In the genomic region with DNA sequence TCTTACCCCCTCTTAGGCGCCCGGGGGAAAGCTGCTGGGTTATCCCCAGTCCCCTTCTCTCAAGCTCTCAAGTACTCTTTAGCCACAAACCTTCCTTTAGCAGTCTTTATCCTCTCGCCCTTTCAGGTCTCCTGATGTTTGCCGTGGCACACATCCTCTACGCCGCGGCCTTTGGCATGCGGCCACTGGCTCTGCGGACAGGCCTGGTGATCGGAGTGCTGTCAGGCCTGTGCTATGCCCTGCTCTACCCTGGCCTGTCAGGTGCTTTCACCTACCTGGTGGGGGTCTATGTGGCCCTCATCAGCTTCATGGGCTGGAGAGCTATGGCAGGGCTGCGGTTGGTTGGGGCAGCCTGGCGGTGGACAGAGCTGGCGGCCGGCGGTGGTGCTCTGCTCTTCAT, we compare ENCODE assay signal across 14 mouse cellular contexts. TPM values are rescaled to one million over a fixed set of nuclear protein-coding genes. Genes with fewer than 3 reads are reported as not detected.
DNase-seq lines count a peak whose midpoint lies in the region; ATAC-seq and TF ChIP-seq lines count a peak whose summit lies in the region.
"Had no signal": no experiment of that assay in that cellular context is flagged by ENCODE, and none has a peak within 500 bp of the region (broad histone marks: within the 10 kb centered on the region; RNA-seq: fewer than 3 reads in every experiment).

No protein-coding gene starts in this region.

- peaks cover 23% of the 10 kb centered on the region for H3K4me1 ChIP-seq in heart, embryonic 10.5 days
- H3K4me1 ChIP-seq in liver, postnatal 0 days (ENCODE audit: insufficient read depth): peaks cover 40% of the 10 kb centered on the region
- H3K4me1 ChIP-seq in liver, embryonic 12.5 days: peaks cover 40% of the 10 kb centered on the region
- peaks cover 21% of the 10 kb centered on the region for H3K4me1 ChIP-seq in limb, embryonic 14.5 days (ENCODE audit: control insufficient read depth, insufficient read depth, low read length)

- no peak for TF ChIP-seq EP300 in liver, postnatal 0 days (IDR thresholded peaks at IDR 0.05; ENCODE audit: low read depth)

- no peak for ATAC-seq in liver, postnatal 0 days
- no peak for ATAC-seq in liver, embryonic 12.5 days
- no peak for ATAC-seq in limb, embryonic 14.5 days (ENCODE audit: low FRiP score, low read depth)
- ATAC-seq: CD4-positive, CD25-positive, alpha-beta regulatory T cell, adult 4 months had no signal

- DNase-seq in heart, adult 18-20 months: peak; percentile 53 to 56
- no peak for DNase-seq in heart, embryonic 10.5 days (ENCODE audit: low spot score)
- DNase-seq in liver, postnatal 0 days: peak; percentile 45
- DNase-seq in adrenal gland, postnatal 36 days: peak; percentile 72 to 73
- no peak for DNase-seq in limb, embryonic 14.5 days (ENCODE audit: low spot score)
- no peak for DNase-seq in left cerebral cortex, postnatal 36 days (ENCODE audit: low spot score in 2 of 2)
- DNase-seq: thymus, postnatal 25 days had no signal

- no peak for TF ChIP-seq CTCF in liver, postnatal 0 days (IDR thresholded peaks at IDR 0.05; ENCODE audit: low read depth)

- 87% methylated on average over 15 of the region's 15 CpGs for WGBS in heart, embryonic 10.5 days
- 80% methylated on average over 15 of the region's 15 CpGs for WGBS in liver, postnatal 0 days (ENCODE audit: insufficient replicate concordance)
- WGBS in liver, embryonic 12.5 days (ENCODE audit: insufficient replicate concordance): 86% methylated on average over 15 of the region's 15 CpGs
- WGBS in limb, embryonic 14.5 days: 91% methylated on average over 15 of the region's 15 CpGs

- intact Hi-C loops in left cerebral cortex, postnatal 36 days (cut with DNase I): no loop called here

- no peak overlapping the region for H3K9ac ChIP-seq in liver, postnatal 0 days (replicated peaks)
- no peak overlapping the region for H3K9ac ChIP-seq in liver, embryonic 12.5 days
- H3K9ac ChIP-seq in limb, embryonic 14.5 days (ENCODE audit: low read depth, low read length, severe bottlenecking): no peak overlapping the region
- H3K9ac ChIP-seq: embryonic facial prominence, embryonic 13.5 days; liver, embryonic 14.5 days; neural tube, embryonic 15.5 days had no signal

- no peak overlapping the region for H3K27ac ChIP-seq in heart, embryonic 10.5 days
- no peak overlapping the region for H3K27ac ChIP-seq in liver, postnatal 0 days (ENCODE audit: low read depth)
- H3K27ac ChIP-seq in liver, embryonic 12.5 days: no peak overlapping the region
- H3K27ac ChIP-seq in limb, embryonic 14.5 days (replicated peaks; ENCODE audit: low read depth, low read length): 0 out of 2 replicates have a peak overlapping the region, but pooled peaks have one; percentile 64
- H3K27ac ChIP-seq: hindbrain, embryonic 13.5 days; left cerebral cortex, adult 2 months; liver, embryonic 14.5 days had no signal

- TF ChIP-seq POLR2A in limb, embryonic 14.5 days (IDR thresholded peaks at IDR 0.05; ENCODE audit: borderline replicate concordance, extremely low read depth, insufficient read depth, insufficient read length): no peak

- H3K27me3 ChIP-seq in heart, embryonic 10.5 days (ENCODE audit: insufficient read depth, poor library complexity, severe bottlenecking): peaks cover 11% of the 10 kb centered on the region; the same call in 1 of the 2 replicates
- no peaks in the 10 kb centered on the region for H3K27me3 ChIP-seq in liver, postnatal 0 days (ENCODE audit: insufficient read depth, low read length)
- peaks cover 55% of the 10 kb centered on the region for H3K27me3 ChIP-seq in liver, embryonic 12.5 days (replicated peaks)
- H3K27me3 ChIP-seq in limb, embryonic 14.5 days (ENCODE audit: control insufficient read depth, insufficient read depth, low read length): no peaks in the 10 kb centered on the region
- H3K27me3 ChIP-seq: embryonic facial prominence, embryonic 13.5 days; neural tube, embryonic 15.5 days had no signal

- H3K36me3 ChIP-seq in heart, embryonic 10.5 days: peaks cover 11% of the 10 kb centered on the region
- peaks cover 5% of the 10 kb centered on the region for H3K36me3 ChIP-seq in liver, postnatal 0 days (replicated peaks; ENCODE audit: insufficient read depth, low read length)
- peaks cover 17% of the 10 kb centered on the region for H3K36me3 ChIP-seq in liver, embryonic 12.5 days
- peaks cover 9% of the 10 kb centered on the region; the same call in 1 of the 2 replicates for H3K36me3 ChIP-seq in limb, embryonic 14.5 days (ENCODE audit: control insufficient read depth, insufficient read depth, low read length)

- H3K4me2 ChIP-seq in liver, postnatal 0 days (ENCODE audit: low read depth, low read length): peak overlapping the region; percentile 90; the same call in 1 of the 2 replicates
- H3K4me2 ChIP-seq in liver, embryonic 12.5 days: no peak overlapping the region
- no peak overlapping the region for H3K4me2 ChIP-seq in limb, embryonic 14.5 days (replicated peaks; ENCODE audit: low read depth, low read length, severe bottlenecking)

- no peak overlapping the region for H3K4me3 ChIP-seq in heart, embryonic 10.5 days
- H3K4me3 ChIP-seq in liver, postnatal 0 days (ENCODE audit: low read depth, low read length): no peak overlapping the region
- H3K4me3 ChIP-seq in liver, embryonic 12.5 days: no peak overlapping the region
- H3K4me3 ChIP-seq in limb, embryonic 14.5 days (replicated peaks; ENCODE audit: low read length): no peak overlapping the region
- H3K4me3 ChIP-seq: embryonic facial prominence, embryonic 13.5 days; hindbrain, embryonic 13.5 days; left cerebral cortex, adult 2 months; neural tube, embryonic 15.5 days had no signal

- no peaks in the 10 kb centered on the region for H3K9me3 ChIP-seq in heart, embryonic 10.5 days
- H3K9me3 ChIP-seq in liver, postnatal 0 days (ENCODE audit: low read length): no peaks in the 10 kb centered on the region
- no peaks in the 10 kb centered on the region for H3K9me3 ChIP-seq in liver, embryonic 12.5 days (replicated peaks)
- no peaks in the 10 kb centered on the region for H3K9me3 ChIP-seq in limb, embryonic 14.5 days (ENCODE audit: control insufficient read depth, low read length)
- H3K9me3 ChIP-seq: embryonic facial prominence, embryonic 13.5 days; hindbrain, embryonic 13.5 days; neural tube, embryonic 15.5 days had no signal

RNA-seq across cellular contexts. Expression of gene Tmem86a, which starts 2.9 kb away (rescaled TPM):
- total RNA-seq in heart, adult 18-20 months (2021): 10 to 100 TPM; 19.7 to 20.8 TPM
- 14.8 and 19.9 TPM in 2 replicates for polyA plus RNA-seq in heart, embryonic 10.5 days (2016; fragmentation: Nextera tagmentation; extraction: Ambion mirVana)
- polyA plus RNA-seq in liver, postnatal 0 days (2015; fragmentation: Nextera tagmentation; extraction: Ambion mirVana): 35.6 and 42.0 TPM in 2 replicates
- 20.2 and 20.3 TPM in 2 replicates for polyA plus RNA-seq in liver, embryonic 12.5 days (2016; fragmentation: Nextera tagmentation; extraction: Ambion mirVana)
- total RNA-seq in adrenal gland, postnatal 36 days (2021): 10 to 100 TPM; 21.8 to 38.1 TPM
- 20.6 and 30.0 TPM in 2 replicates for polyA plus RNA-seq in limb, embryonic 14.5 days (2012; rRNA removed)
- 21.0 and 24.1 TPM in 2 replicates for polyA plus RNA-seq in limb, embryonic 14.5 days (2014; fragmentation: Nextera tagmentation; extraction: Ambion mirVana)
- 10 to 100 TPM; 15.1 to 17.1 TPM for total RNA-seq in left cerebral cortex, postnatal 36 days (2021)

RNA-seq across cellular contexts. Expression of gene Spty2d1, which starts 45.1 kb away (rescaled TPM):
- total RNA-seq in heart, adult 18-20 months (2021): 1 to 10 TPM; 7.4 to 7.7 TPM
- 14.4 and 15.6 TPM in 2 replicates for polyA plus RNA-seq in heart, embryonic 10.5 days (2016; fragmentation: Nextera tagmentation; extraction: Ambion mirVana)
- 6.0 and 6.4 TPM in 2 replicates for polyA plus RNA-seq in liver, postnatal 0 days (2015; fragmentation: Nextera tagmentation; extraction: Ambion mirVana)
- polyA plus RNA-seq in liver, embryonic 12.5 days (2016; fragmentation: Nextera tagmentation; extraction: Ambion mirVana): 16.8 and 17.7 TPM in 2 replicates
- 10 to 100 TPM; 20.4 to 34.9 TPM for total RNA-seq in adrenal gland, postnatal 36 days (2021)
- polyA plus RNA-seq in limb, embryonic 14.5 days (2012; rRNA removed): 12.5 and 12.8 TPM in 2 replicates
- polyA plus RNA-seq in limb, embryonic 14.5 days (2014; fragmentation: Nextera tagmentation; extraction: Ambion mirVana): 19.6 and 20.6 TPM in 2 replicates
- total RNA-seq in left cerebral cortex, postnatal 36 days (2021): 10 to 100 TPM; 15.1 TPM

Comparison
In these comparisons a context has a peak if more than half of its experiments do, and no peak if none do; other contexts are left out.
1. DNase-seq: peak in heart, adult 18-20 months (2 of 2), liver, postnatal 0 days (single experiment) and adrenal gland, postnatal 36 days (2 of 2); none in heart, embryonic 10.5 days (single experiment), limb, embryonic 14.5 days (single experiment) and left cerebral cortex, postnatal 36 days (0 of 2).